Mouse (Mus musculus) small intestine, adult 2 months (tissue): ENCODE results near the gene Sbpl.

Source experiments
- CTCF ChIP-seq: fragments of 200-500 bp; IDR thresholded peaks from 2 replicates; pipeline ENCODE4 v1.5.1; 2012; ENCODE audit warnings: low read depth, mild to moderate bottlenecking, control low read depth, inconsistent platforms, low read length, moderate library complexity, mixed read lengths; ENCODE audit not compliant: insufficient replicate concordance, insufficient read length; ENCODE audit errors: extremely low read depth
- POLR2A ChIP-seq: fragments of 200-500 bp; IDR thresholded peaks from 2 replicates; pipeline ENCODE4 v1.6.1; 2012; ENCODE audit warnings: low read depth, mild to moderate bottlenecking, control low read depth, inconsistent platforms, low read length, moderate library complexity

- no peak for TF ChIP-seq CTCF
- TF ChIP-seq POLR2A, result no peak
Observed at GRCm38 (mm10) chr17:23931157-23931556, 23.9 kb downstream of the Sbpl start.
